Mouse (Mus musculus): ENCODE data around the gene Abcc1. TPM values are rescaled to one million over a fixed set of nuclear protein-coding genes. Genes with fewer than 3 reads are reported as not detected.

The Abcc1 gene
- total and polyA plus RNA-seq, 3 experiments = 30.2 to 49.7 (median 37.4) TPM

GRCm38 (mm10) chr16:14366017-14366416 lies 4.7 kb downstream of the Abcc1 start:
- TF ChIP-seq TBP (conservative IDR thresholded peaks at IDR 0.05; ENCODE audit: low read depth, low read length) (no peak), MEF2A (IDR thresholded peaks at IDR 0.05; ENCODE audit: borderline replicate concordance, low read depth, low read length) (no peak), PAX5 (IDR thresholded peaks at IDR 0.05; ENCODE audit: low read length) (no peak), MYC (IDR thresholded peaks at IDR 0.05; ENCODE audit: low read depth, low read length) (no peak), IRF4 (IDR thresholded peaks at IDR 0.05; ENCODE audit: low read depth, low read length) (no peak), RAD21 (IDR thresholded peaks at IDR 0.05; ENCODE audit: low read depth, low read length) (no peak), EP300 (IDR thresholded peaks at IDR 0.05; ENCODE audit: low read length) (no peak), UBTF (IDR thresholded peaks at IDR 0.05; ENCODE audit: low read depth, low read length) (no peak), SMC3 (IDR thresholded peaks at IDR 0.05; ENCODE audit: low read depth, low read length) (no peak), POLR2AphosphoS2 (IDR thresholded peaks at IDR 0.05; ENCODE audit: low read depth, low read length) (no peak)

GRCm38 (mm10) chr16:14371367-14371766 lies 10.0 kb downstream of the Abcc1 start:
- TF ChIP-seq SIN3A (IDR thresholded peaks at IDR 0.05; ENCODE audit: low read length) = no peak
- no peak for TF ChIP-seq HCFC1 (IDR thresholded peaks at IDR 0.05; ENCODE audit: low read depth, low read length)
- no peak for TF ChIP-seq NELFE (IDR thresholded peaks at IDR 0.05; ENCODE audit: low read depth, low read length)
- no peak for TF ChIP-seq TCF12 (IDR thresholded peaks at IDR 0.05; ENCODE audit: low read depth, low read length)
- no peak for TF ChIP-seq KAT2A (IDR thresholded peaks at IDR 0.05; ENCODE audit: insufficient replicate concordance, low read length)
- no peak for TF ChIP-seq TBP (conservative IDR thresholded peaks at IDR 0.05; ENCODE audit: low read depth, low read length)
- TF ChIP-seq ZKSCAN1 (IDR thresholded peaks at IDR 0.05; ENCODE audit: borderline replicate concordance, low read depth, low read length) = no peak
- no peak for TF ChIP-seq JUND (conservative IDR thresholded peaks at IDR 0.05; ENCODE audit: low read depth, low read length)
- no peak for TF ChIP-seq BHLHE40 (IDR thresholded peaks at IDR 0.05; ENCODE audit: low read depth, low read length)
- TF ChIP-seq CHD2 (IDR thresholded peaks at IDR 0.05; ENCODE audit: low read length) = no peak
- TF ChIP-seq CHD1 (IDR thresholded peaks at IDR 0.05; ENCODE audit: low read depth, low read length) = no peak
- no peak for TF ChIP-seq ETS1 (conservative IDR thresholded peaks at IDR 0.05; ENCODE audit: low read depth, low read length)
- no peak for TF ChIP-seq MXI1 (IDR thresholded peaks at IDR 0.05; ENCODE audit: low read depth, low read length)
- no peak for TF ChIP-seq E2F4 (IDR thresholded peaks at IDR 0.05; ENCODE audit: insufficient replicate concordance, low read depth, low read length)
- Histone ChIP-seq H3K27me3 (replicated peaks) (no peaks in the 10 kb centered on the region), H3K4me1 (ENCODE audit: control insufficient read depth in 1 of 2, insufficient read depth in 2 of 2) (peaks cover 5 to 87% of the 10 kb centered on the region in 2 experiments), H3K9ac (ENCODE audit: insufficient read depth, low read depth) (no peak overlapping the region), H3K9me3 (replicated peaks; ENCODE audit: low read length) (no peaks in the 10 kb centered on the region), H3K79me2 (replicated peaks; ENCODE audit: control insufficient read depth, extremely low read depth, insufficient read depth, poor library complexity, severe bottlenecking) (peaks cover 36% of the 10 kb centered on the region), H3K4me2 (ENCODE audit: insufficient read depth, low read depth, poor library complexity, severe bottlenecking) (no peak overlapping the region), H3K36me3 (replicated peaks in 1 of 2; ENCODE audit: control insufficient read depth in 1 of 2, insufficient read depth in 1 of 2, low read length in 1 of 2) (peaks cover 2 to 70% of the 10 kb centered on the region in 2 experiments), H3K27ac (ENCODE audit: insufficient read depth, low read depth) (no peak overlapping the region), H3K4me3 (replicated peaks in 1 of 3; ENCODE audit: low read depth in 2 of 3, low read length in 2 of 3, poor library complexity in 1 of 3) (no peak overlapping the region)
- in situ Hi-C loops (cut with MboI; ENCODE audit: low pct_ligation_motif_present, low pct_unique_long_range_greater_than_20kb, low sequenced_read_pairs) = no loop called here
- DNase-seq (ENCODE audit: extremely low read depth) = no peak
- dilution Hi-C loops (cut with MboI; ENCODE audit: extremely low pct_ligation_motif_present, extremely low pct_unique_long_range_greater_than_20kb, low sequenced_read_pairs) = no loop called here

More at GRCm38 (mm10) chr16:14366017-14366416, 4.7 kb downstream of the Abcc1 start:
- Histone ChIP-seq H3K36me3 (replicated peaks in 1 of 2; ENCODE audit: control insufficient read depth in 1 of 2, insufficient read depth in 1 of 2, low read length in 1 of 2) (peaks cover 2 to 63% of the 10 kb centered on the region in 2 experiments), H3K27me3 (replicated peaks) (no peaks in the 10 kb centered on the region), H3K4me3 (replicated peaks in 1 of 3; ENCODE audit: low read depth in 2 of 3, low read length in 2 of 3, poor library complexity in 1 of 3) (no peak overlapping the region), H3K9ac (ENCODE audit: insufficient read depth, low read depth) (no peak overlapping the region), H3K79me2 (replicated peaks; ENCODE audit: control insufficient read depth, extremely low read depth, insufficient read depth, poor library complexity, severe bottlenecking) (peaks cover 50% of the 10 kb centered on the region), H3K27ac (ENCODE audit: insufficient read depth, low read depth) (0 out of 2 replicates have a peak overlapping the region, but pooled peaks have one; percentile 8), H3K9me3 (replicated peaks; ENCODE audit: low read length) (no peaks in the 10 kb centered on the region), H3K4me1 (ENCODE audit: control insufficient read depth in 1 of 2, insufficient read depth in 2 of 2) (peaks cover 24 to 80% of the 10 kb centered on the region in 2 experiments), H3K4me2 (ENCODE audit: insufficient read depth, low read depth, poor library complexity, severe bottlenecking) (no peak overlapping the region)
- in situ Hi-C loops (cut with MboI; ENCODE audit: low pct_ligation_motif_present, low pct_unique_long_range_greater_than_20kb, low sequenced_read_pairs) (no loop called here), dilution Hi-C loops (cut with MboI; ENCODE audit: extremely low pct_ligation_motif_present, extremely low pct_unique_long_range_greater_than_20kb, low sequenced_read_pairs) (no loop called here)
- no peak for DNase-seq (ENCODE audit: extremely low read depth)
